Mouse (Mus musculus): ENCODE measurements at regions not wholly inside any gene's neighbourhood (a gene's known extent, or its start where the extent isn't known, plus 50 kb on each side); places are given as distances from the start of the nearest gene placed in this dataset.

GRCm38 (mm10) chr6:126453751-126454150, 81.5 kb downstream of the Kcna5 start:
- H3K9me3 ChIP-seq (replicated peaks; ENCODE audit: low read length): no peaks in the 10 kb centered on the region
- no peaks in the 10 kb centered on the region for H3K79me2 ChIP-seq (replicated peaks; ENCODE audit: control insufficient read depth, extremely low read depth, insufficient read depth, poor library complexity, severe bottlenecking)
- in situ Hi-C loops (cut with MboI; ENCODE audit: low pct_ligation_motif_present, low pct_unique_long_range_greater_than_20kb, low sequenced_read_pairs): no loop called here
- TF ChIP-seq MYC (IDR thresholded peaks at IDR 0.05; ENCODE audit: low read depth, low read length) (no peak), RCOR1 (conservative IDR thresholded peaks at IDR 0.05; ENCODE audit: low read depth, low read length) (no peak), ETS1 (conservative IDR thresholded peaks at IDR 0.05; ENCODE audit: low read depth, low read length) (no peak), MAFK (IDR thresholded peaks at IDR 0.05; ENCODE audit: insufficient replicate concordance, low read length) (no peak), SIN3A (IDR thresholded peaks at IDR 0.05; ENCODE audit: low read length) (no peak), NRF1 (IDR thresholded peaks at IDR 0.05; ENCODE audit: low read depth, low read length) (no peak), CHD1 (IDR thresholded peaks at IDR 0.05; ENCODE audit: low read depth, low read length) (no peak), ZC3H11A (IDR thresholded peaks at IDR 0.05; ENCODE audit: low read depth, low read length) (no peak), KAT2A (IDR thresholded peaks at IDR 0.05; ENCODE audit: insufficient replicate concordance, low read length) (no peak), SMC3 (IDR thresholded peaks at IDR 0.05; ENCODE audit: low read depth, low read length) (no peak), USF1 (IDR thresholded peaks at IDR 0.05; ENCODE audit: low read depth, low read length) (no peak), NELFE (IDR thresholded peaks at IDR 0.05; ENCODE audit: low read depth, low read length) (no peak), RAD21 (IDR thresholded peaks at IDR 0.05; ENCODE audit: low read depth, low read length) (no peak), GABPA (IDR thresholded peaks at IDR 0.05; ENCODE audit: insufficient replicate concordance, low read depth, low read length) (no peak), MEF2A (IDR thresholded peaks at IDR 0.05; ENCODE audit: borderline replicate concordance, low read depth, low read length) (no peak), PAX5 (IDR thresholded peaks at IDR 0.05; ENCODE audit: low read length) (no peak), IRF4 (IDR thresholded peaks at IDR 0.05; ENCODE audit: low read depth, low read length) (no peak), TBP (conservative IDR thresholded peaks at IDR 0.05; ENCODE audit: low read depth, low read length) (no peak)
- H3K9ac ChIP-seq (ENCODE audit: insufficient read depth, low read depth): no peak overlapping the region
- no peak overlapping the region for H3K27ac ChIP-seq (ENCODE audit: insufficient read depth, low read depth)
- H3K4me1 ChIP-seq (ENCODE audit: control insufficient read depth in 1 of 2, insufficient read depth in 2 of 2): no peaks in the 10 kb centered on the region
- no peak overlapping the region for H3K4me3 ChIP-seq (replicated peaks in 1 of 3; ENCODE audit: low read depth in 2 of 3, low read length in 2 of 3, poor library complexity in 1 of 3)
- no peak for DNase-seq (ENCODE audit: extremely low read depth)
- no peaks in the 10 kb centered on the region for H3K27me3 ChIP-seq (replicated peaks)
- dilution Hi-C loops (cut with MboI; ENCODE audit: extremely low pct_ligation_motif_present, extremely low pct_unique_long_range_greater_than_20kb, low sequenced_read_pairs): no loop called here
- no peaks in the 10 kb centered on the region for H3K36me3 ChIP-seq (replicated peaks in 1 of 2; ENCODE audit: control insufficient read depth in 1 of 2, insufficient read depth in 1 of 2, low read length in 1 of 2)
- no peak overlapping the region for H3K4me2 ChIP-seq (ENCODE audit: insufficient read depth, low read depth, poor library complexity, severe bottlenecking)

DNA sequence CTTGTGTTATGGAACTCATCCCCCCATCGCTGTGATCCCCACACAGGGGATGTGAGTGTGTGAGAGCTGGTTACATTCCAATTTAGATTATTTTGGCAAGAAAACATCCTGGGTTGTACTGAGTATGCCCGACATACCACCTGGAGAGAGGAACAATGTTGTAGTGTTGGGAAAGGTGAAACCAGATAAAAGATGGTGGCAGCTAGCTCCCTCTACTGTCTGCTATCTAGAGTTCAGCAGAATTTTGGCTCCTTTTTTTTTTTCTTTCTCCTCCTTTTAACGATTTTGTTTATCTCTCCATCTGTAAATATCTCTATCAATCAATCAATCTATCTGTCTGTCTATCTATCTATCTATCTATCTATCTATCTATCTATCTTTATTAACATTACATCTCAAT, 89.7 kb downstream of the Kcna5 start:
- no peak overlapping the region for H3K9ac ChIP-seq (ENCODE audit: insufficient read depth, low read depth)
- H3K36me3 ChIP-seq (replicated peaks in 1 of 2; ENCODE audit: control insufficient read depth in 1 of 2, insufficient read depth in 1 of 2, low read length in 1 of 2): no peaks in the 10 kb centered on the region
- no peaks in the 10 kb centered on the region for H3K9me3 ChIP-seq (replicated peaks; ENCODE audit: low read length)
- H3K4me1 ChIP-seq (ENCODE audit: control insufficient read depth in 1 of 2, insufficient read depth in 2 of 2): peaks cover 5 to 11% of the 10 kb centered on the region in 2 experiments
- no peak overlapping the region for H3K4me3 ChIP-seq (replicated peaks in 1 of 3; ENCODE audit: low read depth in 2 of 3, low read length in 2 of 3, poor library complexity in 1 of 3)
- dilution Hi-C loops (cut with MboI; ENCODE audit: extremely low pct_ligation_motif_present, extremely low pct_unique_long_range_greater_than_20kb, low sequenced_read_pairs) (no loop called here), in situ Hi-C loops (cut with MboI; ENCODE audit: low pct_ligation_motif_present, low pct_unique_long_range_greater_than_20kb, low sequenced_read_pairs) (no loop called here)
- H3K27ac ChIP-seq (ENCODE audit: insufficient read depth, low read depth): no peak overlapping the region
- peak; percentile 28 for DNase-seq (ENCODE audit: extremely low read depth)
- H3K79me2 ChIP-seq (replicated peaks; ENCODE audit: control insufficient read depth, extremely low read depth, insufficient read depth, poor library complexity, severe bottlenecking): no peaks in the 10 kb centered on the region
- H3K27me3 ChIP-seq (replicated peaks): no peaks in the 10 kb centered on the region
- H3K4me2 ChIP-seq (ENCODE audit: insufficient read depth, low read depth, poor library complexity, severe bottlenecking): no peak overlapping the region
- TF ChIP-seq ETS1 (conservative IDR thresholded peaks at IDR 0.05; ENCODE audit: low read depth, low read length) (no peak), USF1 (IDR thresholded peaks at IDR 0.05; ENCODE audit: low read depth, low read length) (no peak), ZKSCAN1 (IDR thresholded peaks at IDR 0.05; ENCODE audit: borderline replicate concordance, low read depth, low read length) (no peak), NRF1 (IDR thresholded peaks at IDR 0.05; ENCODE audit: low read depth, low read length) (no peak), SMC3 (IDR thresholded peaks at IDR 0.05; ENCODE audit: low read depth, low read length) (peak; percentile 89), CHD1 (IDR thresholded peaks at IDR 0.05; ENCODE audit: low read depth, low read length) (no peak), TBP (conservative IDR thresholded peaks at IDR 0.05; ENCODE audit: low read depth, low read length) (no peak), IRF4 (IDR thresholded peaks at IDR 0.05; ENCODE audit: low read depth, low read length) (no peak; the same call in 1 of the 2 replicates), EP300 (IDR thresholded peaks at IDR 0.05; ENCODE audit: low read length) (no peak), MAFK (IDR thresholded peaks at IDR 0.05; ENCODE audit: insufficient replicate concordance, low read length) (no peak), MXI1 (IDR thresholded peaks at IDR 0.05; ENCODE audit: low read depth, low read length) (no peak), ZNF384 (IDR thresholded peaks at IDR 0.05; ENCODE audit: low read depth, low read length) (peak; percentile 95), CTCF (conservative IDR thresholded peaks at IDR 0.05 in 1 of 2, IDR thresholded peaks at IDR 0.05 in 1 of 2; ENCODE audit: low read depth in 2 of 2, low read length in 2 of 2) (peak; percentile 50 to 91; a peak in 3 of 4 replicates), PAX5 (IDR thresholded peaks at IDR 0.05; ENCODE audit: low read length) (no peak), JUND (conservative IDR thresholded peaks at IDR 0.05; ENCODE audit: low read depth, low read length) (no peak), UBTF (IDR thresholded peaks at IDR 0.05; ENCODE audit: low read depth, low read length) (no peak), POLR2AphosphoS2 (IDR thresholded peaks at IDR 0.05; ENCODE audit: low read depth, low read length) (no peak), MYC (IDR thresholded peaks at IDR 0.05; ENCODE audit: low read depth, low read length) (no peak), JUN (IDR thresholded peaks at IDR 0.05; ENCODE audit: insufficient read depth, low read depth, low read length) (no peak), RAD21 (IDR thresholded peaks at IDR 0.05; ENCODE audit: low read depth, low read length) (peak; percentile 94), ELF1 (IDR thresholded peaks at IDR 0.05; ENCODE audit: low read depth, low read length) (no peak), HCFC1 (IDR thresholded peaks at IDR 0.05; ENCODE audit: low read depth, low read length) (no peak), E2F4 (IDR thresholded peaks at IDR 0.05; ENCODE audit: insufficient replicate concordance, low read depth, low read length) (no peak), ZC3H11A (IDR thresholded peaks at IDR 0.05; ENCODE audit: low read depth, low read length) (peak; percentile 55), ZMIZ1 (IDR thresholded peaks at IDR 0.05; ENCODE audit: low read depth, low read length) (no peak), SIN3A (IDR thresholded peaks at IDR 0.05; ENCODE audit: low read length) (no peak)

Measured in CH12.LX (cell line).